Mouse (Mus musculus): Measurements from ENCODE around the gene Med12l.

DNA sequence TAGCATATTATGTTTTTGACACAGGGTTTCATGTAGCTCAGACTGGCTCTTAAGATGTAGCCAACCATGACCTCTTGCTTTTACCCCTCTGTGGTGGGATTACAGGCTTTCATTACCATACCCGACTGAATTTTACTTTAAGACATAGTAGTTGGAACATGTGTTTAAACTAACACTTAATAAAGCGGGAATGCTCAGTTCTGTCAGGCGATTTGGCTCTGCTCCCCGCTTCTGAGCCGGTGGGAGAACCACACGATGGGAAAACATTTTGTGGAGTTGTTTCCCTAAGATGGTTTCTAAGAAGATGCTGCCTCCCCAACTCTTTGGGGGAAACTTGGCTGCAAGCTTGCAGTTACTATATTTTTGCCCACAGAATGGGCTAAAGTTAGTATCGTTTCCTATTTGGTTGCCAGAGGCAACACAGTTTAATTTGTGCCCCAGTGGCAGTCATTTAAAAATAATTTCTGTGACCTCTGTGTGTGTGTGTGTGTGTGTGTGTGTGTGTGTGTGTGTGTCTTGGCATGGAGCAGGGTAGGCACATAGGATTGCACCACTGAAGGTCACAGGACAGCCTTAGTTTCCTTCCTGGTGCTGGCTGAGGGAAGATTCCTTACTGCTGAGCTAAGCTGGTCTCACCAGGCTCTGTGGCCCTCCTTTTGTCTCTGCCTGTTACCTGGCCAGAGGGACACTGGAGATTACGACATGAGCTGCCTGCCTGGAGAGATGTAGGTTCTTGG is 61.1 kb downstream of the Med12l start:
- no peak for TF ChIP-seq POLR2A (IDR thresholded peaks at IDR 0.05; ENCODE audit: insufficient read depth, low read length)
- no peak for TF ChIP-seq CTCF (IDR thresholded peaks at IDR 0.05; ENCODE audit: low read depth, low read length)
- no peak for TF ChIP-seq EP300 (IDR thresholded peaks at IDR 0.05; ENCODE audit: insufficient read depth, low read depth, low read length)
